Mouse (Mus musculus): ENCODE results near the gene Cd164l2.

DNA sequence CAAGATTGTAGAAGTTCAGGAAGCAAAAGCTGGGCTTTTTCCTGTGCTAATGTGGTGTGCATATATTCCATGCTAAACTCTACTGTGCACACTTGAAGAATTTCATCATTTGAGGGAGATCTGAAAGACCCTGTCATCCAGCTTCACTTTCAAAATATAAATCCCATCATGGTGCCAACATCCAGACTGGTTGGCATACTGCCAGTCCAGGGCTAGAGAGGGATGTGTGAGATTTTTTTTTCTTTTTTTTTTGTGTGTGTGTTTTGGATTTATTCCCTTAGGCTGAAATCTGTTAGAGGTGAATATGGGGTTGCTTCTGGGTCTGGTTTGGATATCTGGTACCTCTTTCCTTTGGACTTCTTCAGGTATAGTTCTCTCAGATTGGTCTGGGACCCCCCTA lies 41.3 kb upstream of the Cd164l2 start:
- TF ChIP-seq CTCF (IDR thresholded peaks at IDR 0.05; ENCODE audit: borderline replicate concordance, insufficient read depth, low read depth, low read length) (no peak), POLR2A (IDR thresholded peaks at IDR 0.05; ENCODE audit: borderline replicate concordance, insufficient read depth, low read length) (no peak)

All from cerebellum, adult 2 months (tissue).